ENCODE assay signal across 26 mouse cellular contexts in genomic region chr9:69294426-69294825, GRCm38 (mm10).
DNase-seq lines count a peak whose midpoint lies in the region; ATAC-seq and TF ChIP-seq lines count a peak whose summit lies in the region.
"Had no signal": no experiment of that assay in that cellular context is flagged by ENCODE, and none has a peak within 500 bp of the region (broad histone marks: within the 10 kb centered on the region; RNA-seq: fewer than 3 reads in every experiment).

No protein-coding gene starts in this region.

- TF ChIP-seq POLR2A in kidney, adult 2 months (IDR thresholded peaks at IDR 0.05; ENCODE audit: low read depth, low read length), result no peak
- no peak for TF ChIP-seq POLR2A in liver, adult 2 months (IDR thresholded peaks at IDR 0.05; ENCODE audit: extremely low read depth, insufficient read depth, low read length)

- no peak overlapping the region for H3K4me2 ChIP-seq in kidney, embryonic 14.5 days (replicated peaks; ENCODE audit: low read depth, low read length)
- H3K4me2 ChIP-seq: embryonic facial prominence, embryonic 13.5 days; forebrain, embryonic 12.5 days; forebrain, embryonic 15.5 days; heart, embryonic 11.5 days; hindbrain, embryonic 13.5 days had no signal

- no peak overlapping the region for H3K4me3 ChIP-seq in gastrocnemius, adult 2 months
- H3K4me3 ChIP-seq in kidney, adult 2 months (ENCODE audit: insufficient read depth, low read depth, low read length), result no peak overlapping the region
- H3K4me3 ChIP-seq in kidney, embryonic 14.5 days (ENCODE audit: low read length), result no peak overlapping the region
- no peak overlapping the region for H3K4me3 ChIP-seq in liver, adult 2 months (ENCODE audit: insufficient read depth, low read depth, low read length)
- H3K4me3 ChIP-seq: embryonic facial prominence, embryonic 10.5 days; embryonic facial prominence, embryonic 13.5 days; erythroblast, embryonic 14.5 days; forebrain, embryonic 12.5 days; forebrain, embryonic 15.5 days; hindbrain, embryonic 10.5 days; hindbrain, embryonic 13.5 days had no signal

- no peaks in the 10 kb centered on the region for H3K27me3 ChIP-seq in kidney, adult 2 months (replicated peaks; ENCODE audit: control insufficient read depth, insufficient read depth, low read length)
- H3K27me3 ChIP-seq in kidney, embryonic 14.5 days (ENCODE audit: control insufficient read depth, insufficient read depth, low read length), result peaks cover 8% of the 10 kb centered on the region; the same call in 1 of the 2 replicates
- no peaks in the 10 kb centered on the region for H3K27me3 ChIP-seq in liver, adult 2 months (ENCODE audit: control insufficient read depth, insufficient read depth, low read length)

- 72% methylated on average over 5 of the region's 5 CpGs for WGBS in kidney, adult 2 months
- 85% methylated on average over 5 of the region's 5 CpGs for WGBS in kidney, embryonic 14.5 days
- WGBS in liver, adult 2 months, result 63% methylated on average over 5 of the region's 5 CpGs

- no peaks in the 10 kb centered on the region for H3K36me3 ChIP-seq in kidney, adult 2 months (ENCODE audit: control insufficient read depth, insufficient read depth, low read length)
- no peaks in the 10 kb centered on the region for H3K36me3 ChIP-seq in kidney, embryonic 14.5 days (ENCODE audit: control insufficient read depth, insufficient read depth, low read length)
- no peaks in the 10 kb centered on the region for H3K36me3 ChIP-seq in liver, adult 2 months (ENCODE audit: control insufficient read depth, insufficient read depth, low read length)
- H3K36me3 ChIP-seq: embryonic facial prominence, embryonic 10.5 days; embryonic facial prominence, embryonic 13.5 days; forebrain, embryonic 12.5 days; forebrain, embryonic 15.5 days; hindbrain, embryonic 10.5 days; hindbrain, embryonic 13.5 days had no signal

- no peak for ATAC-seq in kidney, embryonic 14.5 days (ENCODE audit: low FRiP score, low TSS enrichment)
- ATAC-seq: activated CD4-positive, CD25-positive, alpha-beta regulatory T cell, adult 4 months; forebrain, embryonic 15.5 days; hindbrain, embryonic 16.5 days had no signal

- peaks cover 49% of the 10 kb centered on the region for H3K79me2 ChIP-seq in liver, adult 2 months (ENCODE audit: control insufficient read depth, insufficient read depth, low read length)

- H3K9ac ChIP-seq in kidney, embryonic 14.5 days (ENCODE audit: low read depth, low read length), result no peak overlapping the region
- no peak overlapping the region for H3K9ac ChIP-seq in liver, adult 2 months (ENCODE audit: low read depth, low read length)
- H3K9ac ChIP-seq: embryonic facial prominence, embryonic 13.5 days; forebrain, embryonic 12.5 days; forebrain, embryonic 15.5 days; hindbrain, embryonic 13.5 days had no signal

- TF ChIP-seq CTCF in gastrocnemius, adult 2 months (IDR thresholded peaks at IDR 0.05), result no peak
- TF ChIP-seq CTCF in kidney, adult 2 months (conservative IDR thresholded peaks at IDR 0.05; ENCODE audit: insufficient read depth, insufficient read length, low read depth, low read length), result no peak
- TF ChIP-seq CTCF in liver, adult 2 months (IDR thresholded peaks at IDR 0.05; ENCODE audit: low read depth, low read length), result no peak

- intact Hi-C loops in gastrocnemius, adult 2 months (cut with DNase I), result no loop called here

- no peaks in the 10 kb centered on the region for H3K9me3 ChIP-seq in kidney, embryonic 14.5 days (ENCODE audit: control insufficient read depth, low read length)
- H3K9me3 ChIP-seq: embryonic facial prominence, embryonic 10.5 days; embryonic facial prominence, embryonic 13.5 days; forebrain, embryonic 12.5 days; forebrain, embryonic 15.5 days; hindbrain, embryonic 10.5 days; hindbrain, embryonic 13.5 days had no signal

- DNase-seq in gastrocnemius, adult 2 months, result no peak
- DNase-seq in gastrocnemius, adult 8-10 months (ENCODE audit: low spot score in 2 of 2), result no peak
- DNase-seq in kidney, adult 2 months, result peak; percentile 51
- DNase-seq in liver, adult 2 months (ENCODE audit: extremely low read depth, low read depth, low spot score), result peak; percentile 64
- DNase-seq in liver, result no peak
- DNase-seq: adrenal gland, adult 8-10 months; adrenal gland, postnatal 25 days; cerebellum, adult 11-12 months; cerebellum, adult 8-10 months; cerebellum, postnatal 10 days; cerebellum, postnatal 36 days; embryo, embryonic 11 days; gastrocnemius, postnatal 14 days; heart, adult 18-20 months; heart, postnatal 36 days had no signal

- H3K27ac ChIP-seq in gastrocnemius, adult 2 months, result peak overlapping the region; percentile 60
- no peak overlapping the region for H3K27ac ChIP-seq in kidney, adult 2 months (ENCODE audit: insufficient read depth, low read depth, low read length)
- no peak overlapping the region for H3K27ac ChIP-seq in kidney, embryonic 14.5 days (ENCODE audit: low read depth, low read length)
- H3K27ac ChIP-seq in liver, adult 2 months (replicated peaks; ENCODE audit: insufficient read depth, low read depth, low read length), result no peak overlapping the region
- H3K27ac ChIP-seq: embryonic facial prominence, embryonic 10.5 days; embryonic facial prominence, embryonic 13.5 days; forebrain, embryonic 12.5 days; forebrain, embryonic 15.5 days; hindbrain, embryonic 10.5 days; hindbrain, embryonic 13.5 days had no signal

- peaks cover 3% of the 10 kb centered on the region; the same call in 1 of the 2 replicates for H3K4me1 ChIP-seq in kidney, adult 2 months (ENCODE audit: control insufficient read depth, insufficient read depth, low read length)
- peaks cover 15% of the 10 kb centered on the region for H3K4me1 ChIP-seq in kidney, embryonic 14.5 days (ENCODE audit: control insufficient read depth, insufficient read depth, low read length)
- peaks cover 33% of the 10 kb centered on the region for H3K4me1 ChIP-seq in liver, adult 2 months (ENCODE audit: control insufficient read depth, insufficient read depth, low read length)

Comparison
In these comparisons a context has a peak if more than half of its experiments do, and no peak if none do; other contexts are left out.
1. DNase-seq: peak in kidney, adult 2 months (single experiment) and liver, adult 2 months (single experiment); none in gastrocnemius, adult 2 months (single experiment), gastrocnemius, adult 8-10 months (0 of 2) and liver (single experiment).